Mouse (Mus musculus) lung, postnatal 0 days (tissue): ENCODE data around the gene Xrcc4. TPM values are rescaled to one million over a fixed set of nuclear protein-coding genes. Genes with fewer than 3 reads are reported as not detected.
A peak's percentile ranks its signal among the peaks of the same experiment; 100 is the strongest.

Experiments
- ATAC-seq: fragments of 200-750 bp; cut with Nextera tagmentation; 2 replicates; pipeline ENCODE4 v1.8.0; 2017; ENCODE audit warnings: moderate library complexity
- DNase-seq: peaks from one replicate; pipeline ENCODE4 v3.0.0-alpha.2; 2016; ENCODE audit warnings: low spot score
- H3K27ac ChIP-seq: fragments of 300-500 bp; sonication (generic); 2 replicates; pipeline ENCODE4 v1.5.1; 2014; ENCODE audit warnings: antibody characterized with exemption, mild to moderate bottlenecking, low read length, mixed read lengths
- H3K27me3 ChIP-seq: fragments of 300-500 bp; sonication (generic); replicated peaks from 2 replicates; pipeline ENCODE4 v1.6.1; 2014; ENCODE audit warnings: low read length, mixed read lengths; ENCODE audit not compliant: insufficient read depth
- H3K36me3 ChIP-seq: fragments of 300-500 bp; sonication (generic); 2 replicates; pipeline ENCODE4 v1.6.1; 2014; ENCODE audit warnings: low read length, mixed read lengths; ENCODE audit not compliant: insufficient read depth
- H3K4me1 ChIP-seq: fragments of 300-500 bp; sonication (generic); 2 replicates; pipeline ENCODE4 v1.6.1; 2014; ENCODE audit warnings: antibody characterized with exemption, low read depth, low read length, mixed read lengths; ENCODE audit not compliant: insufficient read depth
- H3K4me2 ChIP-seq: fragments of 300-500 bp; sonication (generic); replicated peaks from 2 replicates; pipeline ENCODE4 v1.6.1; 2014; ENCODE audit warnings: low read depth, mild to moderate bottlenecking, low read length, moderate library complexity, mixed read lengths
- H3K4me3 ChIP-seq: fragments of 300-500 bp; sonication (generic); 2 replicates; pipeline ENCODE4 v1.5.1; 2014; ENCODE audit warnings: low read depth, low read length
- H3K9ac ChIP-seq: fragments of 300-500 bp; sonication (generic); replicated peaks from 2 replicates; pipeline ENCODE4 v1.6.1; 2014; ENCODE audit warnings: low read depth, mild to moderate bottlenecking
- H3K9me3 ChIP-seq: fragments of 300-500 bp; sonication (generic); 2 replicates; pipeline ENCODE4 v1.6.1; 2016; ENCODE audit warnings: low read length, mixed read lengths
- CTCF ChIP-seq: IDR thresholded peaks from 2 replicates; pipeline ENCODE4 v1.5.1; 2016; ENCODE audit warnings: antibody characterized with exemption, mild to moderate bottlenecking
- EP300 ChIP-seq: IDR thresholded peaks from 2 replicates; pipeline ENCODE4 v1.6.1; 2016; ENCODE audit warnings: antibody characterized with exemption, mild to moderate bottlenecking, control low read depth
- WGBS: fragments of 180-500 bp; shearing (Covaris S2); extraction: QIAGEN DNeasy Blood & Tissue Kit; methylation state at CpG from one replicate; pipeline ENCODE4 v1.1.7; 2014; 5-methylcytosine and 5-hydroxymethylcytosine counted together
- polyA plus RNA-seq: library from polyadenylated mRNA; unstranded; fragments of >200 nt; fragmentation: Nextera tagmentation; extraction: Ambion mirVana; gene quantifications from 2 replicates; pipeline ENCODE4 v1.2.1, GENCODE M21; 2015

The Xrcc4 gene
- polyA plus RNA-seq, 1 experiment from 2014 or later = 12.9 TPM

GRCm38 (mm10) chr13:89739696-89740242 is 349.6 kb downstream of the Xrcc4 start:
- TF ChIP-seq EP300 (no peak), CTCF (no peak)
- DNase-seq (no peak), ATAC-seq (no peak)
- H3K9me3 ChIP-seq = no peaks in the 10 kb centered on the region
- H3K36me3 ChIP-seq = no peaks in the 10 kb centered on the region
- peak overlapping the region; percentile 41 for H3K9ac ChIP-seq
- whole genome bisulfite sequencing = under 1% methylated on average over 24 of the region's 24 CpGs
- peak overlapping the region; percentile 91 for H3K4me2 ChIP-seq
- peak overlapping the region; percentile 64 for H3K4me3 ChIP-seq
- peaks cover 3% of the 10 kb centered on the region; the same call in 1 of the 2 replicates for H3K4me1 ChIP-seq
- H3K27me3 ChIP-seq = no peaks in the 10 kb centered on the region
- peak overlapping the region; percentile 76 for H3K27ac ChIP-seq

GRCm38 (mm10) chr13:89738776-89739695 is 350.4 kb downstream of the Xrcc4 start:
- H3K27me3 ChIP-seq = no peaks in the 10 kb centered on the region
- ATAC-seq = peak; percentile 86
- no peaks in the 10 kb centered on the region for H3K9me3 ChIP-seq
- DNase-seq = peak; percentile 93
- 1% methylated on average over 31 of the region's 31 CpGs for WGBS
- H3K4me3 ChIP-seq = peak overlapping the region; percentile 64
- no peaks in the 10 kb centered on the region for H3K36me3 ChIP-seq
- TF ChIP-seq CTCF = no peak
- no peak for TF ChIP-seq EP300
- peaks cover 3% of the 10 kb centered on the region; the same call in 1 of the 2 replicates for H3K4me1 ChIP-seq
- peak overlapping the region; percentile 76 for H3K27ac ChIP-seq
- H3K9ac ChIP-seq = peak overlapping the region; percentile 41
- peak overlapping the region; percentile 91 for H3K4me2 ChIP-seq

DNA sequence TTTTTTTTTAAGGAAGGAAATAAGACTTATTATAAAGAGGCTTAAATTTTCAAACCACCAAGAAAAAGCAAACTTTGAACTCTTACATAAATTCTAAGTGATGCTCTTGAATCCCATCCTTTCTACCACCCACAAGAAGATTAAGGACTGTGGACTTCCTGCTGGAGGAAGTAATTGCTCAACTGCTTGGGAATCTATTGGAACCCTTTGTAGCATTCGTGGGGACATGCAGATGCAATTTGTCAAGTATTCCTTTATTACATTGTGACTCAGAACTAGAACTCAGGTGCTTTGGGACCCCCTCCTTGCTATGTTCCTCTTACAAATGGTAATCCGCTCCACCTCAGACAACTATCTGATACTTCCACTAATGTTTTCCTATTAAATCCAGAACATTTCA is 351.1 kb downstream of the Xrcc4 start:
- no peak overlapping the region for H3K9ac ChIP-seq
- peak overlapping the region; percentile 76; the same call in 1 of the 2 replicates for H3K27ac ChIP-seq

DNA sequence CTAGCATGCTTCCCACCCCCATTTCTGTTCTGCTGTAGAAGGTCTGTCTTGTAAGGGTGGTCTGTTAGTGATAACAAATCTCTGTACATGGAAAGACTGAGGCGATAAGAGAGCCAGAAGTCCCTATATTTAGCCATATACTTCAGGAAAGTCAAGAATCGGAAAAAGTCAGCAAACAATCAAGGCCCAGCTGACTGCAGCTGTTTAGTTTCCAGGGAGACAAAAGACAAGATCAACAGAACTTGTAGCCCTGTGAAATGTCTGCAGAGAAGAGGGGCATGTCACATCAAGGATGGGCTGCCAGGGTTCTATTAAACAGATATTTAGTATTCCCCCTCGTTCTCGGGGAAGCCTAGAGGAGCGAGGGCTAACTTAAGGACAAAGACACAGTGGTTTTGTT is 354.3 kb downstream of the Xrcc4 start:
- DNase-seq = peak; percentile 72
- H3K9me3 ChIP-seq = no peaks in the 10 kb centered on the region
- H3K27me3 ChIP-seq = no peaks in the 10 kb centered on the region
- H3K36me3 ChIP-seq = no peaks in the 10 kb centered on the region
- no peak for TF ChIP-seq CTCF
- peak; percentile 20 for ATAC-seq
- H3K9ac ChIP-seq = no peak overlapping the region
- no peak overlapping the region for H3K4me3 ChIP-seq
- H3K4me2 ChIP-seq = no peak overlapping the region
- 26% methylated on average over 5 of the region's 5 CpGs for WGBS
- peak overlapping the region; percentile 62 for H3K27ac ChIP-seq
- H3K4me1 ChIP-seq = no peaks in the 10 kb centered on the region

More for the DNA sequence above, 351.1 kb downstream of the Xrcc4 start:
- Histone ChIP-seq H3K27me3 (no peaks in the 10 kb centered on the region), H3K4me3 (no peak overlapping the region), H3K36me3 (no peaks in the 10 kb centered on the region), H3K4me1 (peaks cover 3% of the 10 kb centered on the region; the same call in 1 of the 2 replicates), H3K4me2 (no peak overlapping the region), H3K9me3 (no peaks in the 10 kb centered on the region)
- ATAC-seq (no peak), DNase-seq (peak; percentile 12)
- TF ChIP-seq EP300 = no peak
- no peak for TF ChIP-seq CTCF
- WGBS = 42% methylated on average over 2 of the region's 2 CpGs

DNA sequence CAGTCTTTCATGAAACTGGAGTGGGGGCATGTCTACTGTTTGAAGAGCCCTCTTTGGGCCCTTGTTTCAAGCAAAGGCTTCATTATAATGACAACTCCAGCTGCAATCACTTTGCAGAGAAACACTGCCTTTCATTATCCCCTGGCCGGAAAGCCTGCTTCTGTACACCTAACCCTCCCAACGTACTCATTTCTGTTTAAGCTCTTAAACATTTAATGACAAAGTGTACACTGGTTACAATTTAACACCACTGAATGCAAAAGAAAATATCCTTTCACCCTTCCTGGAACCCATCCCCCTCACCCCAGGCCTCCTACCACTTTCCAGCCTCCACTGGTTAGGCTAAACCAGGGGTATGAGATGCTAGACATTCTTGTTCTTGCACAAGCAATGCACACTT is 362.9 kb downstream of the Xrcc4 start:
- H3K4me3 ChIP-seq = no peak overlapping the region
- WGBS = 54% methylated on average over 2 of the region's 2 CpGs
- H3K27ac ChIP-seq = no peak overlapping the region
- H3K4me1 ChIP-seq = no peaks in the 10 kb centered on the region
- TF ChIP-seq EP300 (no peak), CTCF (no peak)
- H3K36me3 ChIP-seq = no peaks in the 10 kb centered on the region
- H3K27me3 ChIP-seq = no peaks in the 10 kb centered on the region
- DNase-seq (no peak), ATAC-seq (no peak)
- no peak overlapping the region for H3K4me2 ChIP-seq
- no peaks in the 10 kb centered on the region for H3K9me3 ChIP-seq
- no peak overlapping the region for H3K9ac ChIP-seq

Other genes starting within 250 kb of the Xrcc4 start
- gene Tmem167, start 485 bp downstream of the Xrcc4 start, polyA plus RNA-seq = 40.6 and 41.6 TPM in 2 replicates